Mouse (Mus musculus) megakaryocyte, adult 5-6 weeks (primary cell): Measurements from ENCODE around the gene Ksr1. TPM values are rescaled to one million over a fixed set of nuclear protein-coding genes. Genes with fewer than 3 reads are reported as not detected.

Experiments
- ATAC-seq: 2 replicates; pipeline ENCODE4 v1.8.0; 2016; ENCODE audit warnings: mild to moderate bottlenecking, inconsistent platforms; ENCODE audit not compliant: poor library complexity, severe bottlenecking
- total RNA-seq, 2 experiments: library from RNA; stranded (forward) in 1 of 2; stranded (reverse) in 1 of 2; fragments of 153-499, 151-499 nt in 1 of 2; fragments of 221-1000, 200-1000 nt in 1 of 2; gene quantifications; 2 replicates each; pipeline versions ENCODE4 v1.2.3 to v1.2.4; 2015 to 2017

Gene Ksr1
- total RNA-seq, 2 experiments from 2014 or later = 6.4 to 10.8 TPM

DNA sequence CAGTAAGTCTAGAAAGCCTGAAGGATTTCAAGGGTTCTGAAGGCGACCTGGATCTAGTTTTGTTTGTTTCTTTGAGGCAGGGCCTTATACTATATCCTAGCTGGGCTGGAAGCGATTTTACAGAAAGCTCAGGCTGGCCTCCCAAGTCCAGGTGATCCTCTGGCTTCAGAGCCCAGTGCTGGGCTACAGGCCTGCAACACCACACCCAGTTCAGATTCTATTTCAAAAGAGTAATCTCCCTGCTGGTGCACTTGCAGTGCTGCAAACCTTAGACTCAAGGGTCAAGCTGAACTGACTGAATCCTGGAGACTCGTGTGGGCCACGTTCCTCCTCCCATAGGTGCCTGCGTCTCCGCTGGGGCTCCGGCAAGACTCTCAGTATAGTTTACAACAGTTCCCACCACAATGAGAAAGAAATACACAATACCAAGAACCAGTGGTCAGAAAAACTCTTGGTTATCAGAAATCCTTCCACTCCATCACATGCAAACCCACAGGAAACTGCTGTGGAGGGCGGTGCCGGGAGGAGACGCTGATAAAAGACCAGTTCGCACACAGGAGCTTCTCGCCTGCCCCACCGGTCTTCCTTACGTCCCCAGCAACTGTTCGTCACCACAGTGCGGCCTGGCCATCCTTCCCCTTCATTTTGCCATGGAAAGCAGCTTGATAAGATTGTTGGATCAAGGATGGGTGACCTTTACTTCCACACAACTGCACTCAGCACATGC lies 95.3 kb downstream of the Ksr1 start:
- peak; percentile 52 for ATAC-seq

DNA sequence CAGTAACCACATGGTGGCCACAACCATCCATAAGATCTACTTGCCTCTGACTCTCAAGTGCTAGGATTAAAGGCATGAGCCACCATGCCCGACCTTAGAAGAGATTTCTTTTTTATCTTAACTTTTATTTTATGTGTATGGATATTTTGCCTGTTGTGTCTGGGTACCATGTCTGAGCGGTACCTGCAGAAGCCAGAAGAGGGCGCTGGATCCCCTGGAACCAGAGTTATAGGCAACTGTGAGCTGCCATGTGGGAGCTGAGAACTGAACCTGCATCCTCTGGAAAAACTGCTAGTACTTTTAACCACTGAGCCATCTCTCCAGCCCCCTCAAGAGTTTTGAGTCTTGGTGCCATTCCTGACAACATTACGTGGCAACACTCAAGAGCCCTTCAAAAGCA lies 97.3 kb downstream of the Ksr1 start:
- no peak for ATAC-seq

DNA sequence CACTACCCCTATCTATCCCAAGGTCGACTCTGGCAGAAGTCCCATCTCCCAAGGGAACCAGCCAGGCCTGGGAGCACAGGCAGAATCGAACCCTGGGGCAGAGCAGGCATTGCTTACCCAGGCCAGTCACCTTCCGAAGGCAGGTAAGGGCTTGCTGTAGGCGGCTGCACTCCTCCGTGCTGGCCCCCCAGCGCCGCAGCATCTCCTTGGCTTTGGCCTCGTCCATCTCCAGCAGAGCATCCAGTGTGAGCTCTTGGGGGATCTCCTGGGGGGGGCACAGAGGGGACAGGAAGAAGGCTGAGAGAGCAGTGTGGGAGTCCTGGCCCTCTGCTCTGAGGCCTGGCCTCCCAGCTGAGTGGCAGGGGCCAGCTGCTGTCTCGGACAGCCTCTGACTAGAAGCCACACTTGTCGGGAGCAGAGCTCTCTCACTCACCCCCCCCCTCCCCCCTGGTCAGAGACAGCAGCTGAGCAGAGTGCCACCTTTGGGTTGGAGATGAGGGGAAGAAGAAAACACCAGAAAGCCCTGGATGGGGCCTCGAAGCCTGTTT lies 99.0 kb downstream of the Ksr1 start:
- no peak for ATAC-seq

DNA sequence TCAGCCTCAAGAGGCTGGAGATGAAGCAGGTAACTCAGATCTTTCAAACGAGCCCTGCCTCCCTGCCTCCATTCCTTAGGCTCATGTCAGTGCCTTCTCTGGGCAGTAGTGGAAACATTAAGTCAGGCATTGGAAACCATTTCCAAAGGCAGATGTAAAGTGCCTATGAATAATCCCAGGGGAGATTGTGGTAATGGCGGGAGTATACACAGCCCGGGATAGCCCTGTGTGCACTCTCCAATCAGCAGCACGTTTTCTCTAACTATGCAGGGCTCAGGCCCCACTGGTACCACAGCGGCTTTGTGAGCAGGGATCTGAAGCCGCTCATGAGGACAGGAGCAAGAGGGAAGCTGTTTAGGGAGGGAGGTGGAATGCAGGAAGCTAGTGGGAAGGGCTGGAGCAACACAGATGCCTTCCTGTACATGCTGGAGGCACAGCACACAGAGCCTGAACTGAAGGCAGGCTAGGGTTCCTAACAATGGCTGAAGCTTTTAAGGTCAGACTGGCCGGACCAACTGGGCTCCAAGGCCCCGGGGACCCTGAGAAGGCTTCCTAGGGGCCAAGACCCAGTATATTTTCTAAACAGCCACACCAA lies 99.5 kb downstream of the Ksr1 start:
- ATAC-seq = no peak

DNA sequence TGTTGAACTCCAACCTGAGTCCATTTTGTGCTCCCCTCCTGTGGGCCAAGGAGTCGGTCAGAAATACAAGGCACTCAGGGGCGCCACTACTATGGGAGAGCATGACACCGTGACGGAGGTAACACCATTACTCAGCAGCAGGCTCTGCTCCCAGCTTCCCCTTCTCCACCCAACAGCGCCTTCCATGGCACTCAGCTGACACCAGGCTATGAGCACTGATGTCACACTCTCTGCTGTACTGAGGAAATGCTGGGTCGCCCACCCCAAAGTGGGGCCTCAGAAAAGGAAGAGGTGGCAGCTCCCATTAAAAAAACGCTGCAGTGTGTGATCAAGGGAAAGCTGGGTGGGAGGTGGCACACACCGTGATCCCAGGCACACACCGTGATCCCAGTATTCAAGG lies 101.0 kb downstream of the Ksr1 start:
- no peak for ATAC-seq

DNA sequence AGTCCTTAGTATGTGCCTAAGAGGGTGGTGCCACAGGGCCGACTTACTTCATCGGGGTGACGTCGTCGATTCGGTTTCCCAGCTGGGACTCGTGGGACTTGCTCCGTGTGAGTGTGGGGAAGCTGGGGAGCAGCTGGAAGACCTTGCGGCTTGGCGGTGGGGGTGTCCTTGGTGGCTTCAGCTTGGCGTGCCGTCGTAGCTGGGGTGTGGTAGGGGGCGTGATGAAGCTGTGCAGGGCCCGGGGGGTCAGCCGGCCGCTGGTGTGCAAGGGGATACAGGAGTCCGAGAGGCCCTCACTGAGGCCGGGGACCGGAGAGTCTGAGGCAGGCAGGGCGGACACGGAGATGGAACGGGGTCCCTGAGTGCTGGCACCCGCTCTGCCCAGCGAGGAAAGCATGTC lies 101.4 kb downstream of the Ksr1 start:
- no peak for ATAC-seq

DNA sequence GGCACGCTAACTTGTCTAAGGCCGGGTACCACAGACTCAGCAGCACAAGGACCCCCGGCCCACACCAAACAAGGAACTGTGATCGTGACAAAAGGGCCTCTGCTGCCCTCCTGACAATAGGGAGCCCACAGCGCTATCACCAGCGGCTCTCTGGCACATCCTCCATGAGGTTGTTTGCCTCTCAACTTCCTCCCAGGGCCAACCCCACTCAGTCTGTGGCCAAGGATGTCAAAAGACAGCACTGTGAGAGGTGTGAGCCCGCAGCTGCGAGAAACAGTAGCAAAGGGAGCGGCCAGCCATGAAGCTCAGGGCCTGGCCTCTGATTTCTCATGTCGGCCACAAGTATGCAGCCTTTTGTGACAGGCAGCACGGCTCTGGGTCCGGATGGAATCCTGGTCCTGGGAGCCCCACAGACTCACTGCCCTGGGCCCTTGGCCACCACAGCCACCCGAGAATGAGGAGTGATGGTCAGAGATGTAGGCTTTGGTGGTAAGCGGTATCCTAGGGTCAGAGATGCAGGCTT lies 104.2 kb downstream of the Ksr1 start:
- peak; percentile 89 for ATAC-seq

DNA sequence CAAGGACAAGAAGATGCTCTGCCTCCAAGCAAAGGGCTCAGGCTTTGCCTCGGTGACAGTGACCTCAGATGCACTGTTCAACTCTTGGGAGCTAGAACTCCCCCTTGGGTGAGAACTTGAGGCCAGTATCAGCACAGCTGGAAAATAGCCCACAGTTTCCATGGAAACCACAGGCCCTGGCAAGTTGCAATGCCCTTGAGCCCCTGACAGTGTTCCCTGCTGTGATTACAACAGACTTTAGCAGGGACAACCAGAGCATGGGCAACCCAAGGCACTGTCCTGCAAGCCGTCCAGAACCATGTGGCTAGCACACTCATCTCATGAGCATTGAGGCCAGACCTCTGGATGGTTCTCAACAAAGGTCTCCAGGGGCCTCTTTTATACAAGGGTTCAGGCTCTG lies 106.7 kb downstream of the Ksr1 start:
- ATAC-seq = no peak

DNA sequence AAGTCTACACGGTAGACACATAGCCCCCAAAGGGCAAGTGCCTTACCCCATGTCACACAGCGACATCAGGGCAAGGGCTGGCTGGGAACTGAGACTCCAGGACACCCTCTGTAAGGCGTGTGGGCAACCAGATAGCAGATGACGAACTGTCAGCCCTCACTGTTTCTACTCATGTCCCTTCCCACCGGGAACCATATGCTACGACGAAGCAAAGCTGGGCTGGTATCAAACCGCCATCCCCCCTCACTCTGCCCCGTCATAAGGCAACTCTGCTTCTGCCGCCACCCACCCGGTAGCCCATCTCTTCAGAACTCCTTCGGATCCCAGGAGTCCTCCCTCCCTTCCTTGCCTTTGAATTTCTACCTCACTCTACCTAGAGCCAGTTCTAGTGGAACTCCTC lies 108.7 kb downstream of the Ksr1 start:
- no peak for ATAC-seq

DNA sequence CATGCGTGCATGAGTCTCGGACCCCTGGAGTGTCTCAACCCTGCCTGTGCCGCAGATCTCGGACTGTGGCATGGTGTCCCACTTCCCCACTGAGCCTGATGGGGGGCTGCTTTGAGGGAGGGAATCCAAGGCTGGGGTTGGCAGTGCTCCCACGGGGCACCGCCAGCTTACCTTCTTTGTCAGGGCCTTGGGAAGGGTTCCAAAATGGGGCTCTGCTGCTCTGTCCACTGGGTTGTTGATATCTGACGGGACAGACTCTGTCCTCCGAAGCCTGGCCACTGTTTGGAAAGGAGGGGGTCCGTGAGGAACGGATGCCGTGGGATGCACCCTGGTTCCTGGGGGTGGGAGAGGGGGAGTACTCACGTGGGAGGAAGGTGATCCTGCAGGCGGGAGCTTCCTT lies 109.9 kb downstream of the Ksr1 start:
- ATAC-seq = no peak

DNA sequence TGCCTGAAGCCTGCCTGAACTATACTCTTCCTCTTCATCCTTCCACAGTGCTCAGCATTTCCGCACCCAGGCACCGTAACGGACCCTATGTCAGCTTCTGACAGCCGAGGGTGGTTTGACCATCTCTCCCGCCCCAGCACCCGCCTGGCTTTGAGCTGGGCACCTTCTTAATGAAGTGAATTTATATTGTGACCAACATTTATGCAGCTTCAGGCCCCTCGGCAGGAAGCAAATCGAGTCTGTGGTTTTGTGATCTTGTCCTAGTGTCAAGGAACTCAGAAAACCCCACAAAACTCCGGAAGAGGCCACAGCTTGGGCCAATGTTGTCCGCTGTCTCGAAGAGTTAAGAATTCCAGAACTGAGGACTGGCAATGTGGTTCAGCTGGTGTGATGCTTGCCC lies 112.6 kb downstream of the Ksr1 start:
- ATAC-seq = no peak

DNA sequence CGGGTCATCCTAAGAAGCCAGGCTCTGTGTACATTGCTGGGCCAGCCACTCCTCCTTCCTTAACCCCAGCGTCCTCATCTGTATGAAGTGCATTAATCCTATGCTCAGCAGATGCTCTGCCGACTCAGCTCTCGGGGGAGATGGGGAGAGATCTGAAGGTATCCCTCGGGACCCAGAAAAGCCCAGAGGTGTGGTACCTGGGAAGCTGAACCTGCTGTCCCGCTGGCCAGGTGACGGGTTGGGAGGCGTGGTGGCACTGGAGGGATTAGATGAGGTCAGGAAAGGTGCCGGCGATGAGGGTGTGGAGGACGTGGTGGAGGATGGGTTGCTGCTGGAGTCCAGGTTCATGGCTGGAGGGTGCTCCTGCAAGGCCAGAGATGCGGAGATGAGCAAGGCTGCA lies 113.2 kb downstream of the Ksr1 start:
- ATAC-seq = no peak

DNA sequence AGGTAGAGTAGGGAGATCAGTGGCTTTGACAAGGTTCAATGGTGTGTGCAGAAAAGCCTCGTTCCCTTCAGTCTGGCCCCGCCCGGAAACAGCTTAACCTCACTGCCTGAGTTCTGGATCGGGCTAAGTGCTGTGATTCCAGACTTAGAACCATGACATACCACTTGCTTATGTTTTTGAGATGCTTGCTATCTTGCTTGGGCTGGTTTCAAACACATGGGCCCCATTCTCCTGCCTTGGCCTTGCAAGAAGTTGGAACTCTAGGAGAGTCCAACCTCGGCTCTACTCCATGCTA lies 114.8 kb downstream of the Ksr1 start:
- no peak for ATAC-seq

DNA sequence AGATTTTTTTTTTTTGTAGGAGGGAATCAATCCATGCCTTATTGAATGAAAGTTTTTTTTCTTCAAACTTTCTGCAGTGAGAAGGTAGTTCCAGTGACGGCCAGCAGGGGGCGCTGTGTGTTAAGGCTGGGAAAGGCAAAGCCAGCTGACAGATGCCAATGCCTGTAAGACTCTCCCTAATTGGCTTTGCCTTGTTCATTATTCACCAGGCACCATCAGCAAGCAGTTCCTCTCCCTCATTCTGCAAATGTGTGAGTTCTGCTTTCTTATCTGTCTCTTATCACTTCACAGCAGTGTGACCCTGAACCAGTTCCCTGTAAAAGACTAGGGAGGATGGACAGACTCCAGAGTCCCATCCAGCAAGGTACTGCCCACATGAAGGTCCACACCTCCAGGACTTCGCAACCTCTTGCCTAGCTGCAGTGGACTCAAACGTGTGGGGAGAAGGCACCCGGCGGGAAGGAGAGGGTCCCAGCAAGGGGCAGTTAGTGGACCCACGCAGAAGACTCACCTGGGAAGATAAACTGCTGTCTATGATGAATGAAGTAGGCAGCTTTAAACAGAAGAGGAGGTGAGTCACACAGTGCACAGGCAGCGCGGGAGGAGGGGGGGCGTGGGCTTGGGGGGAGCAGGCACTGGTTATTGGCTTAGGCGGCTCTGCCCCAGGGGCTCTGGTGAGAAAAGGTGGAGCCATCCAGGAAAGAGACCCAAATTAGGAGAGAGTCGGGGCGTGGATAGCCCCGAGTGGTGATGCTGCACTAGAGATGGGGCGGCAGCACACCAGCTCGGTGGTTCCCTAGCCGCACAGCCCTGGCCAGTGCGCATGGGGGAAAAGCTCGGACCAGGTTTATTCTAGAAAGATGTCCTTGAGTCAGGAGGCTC lies 115.4 kb downstream of the Ksr1 start:
- ATAC-seq = peak; percentile 75

DNA sequence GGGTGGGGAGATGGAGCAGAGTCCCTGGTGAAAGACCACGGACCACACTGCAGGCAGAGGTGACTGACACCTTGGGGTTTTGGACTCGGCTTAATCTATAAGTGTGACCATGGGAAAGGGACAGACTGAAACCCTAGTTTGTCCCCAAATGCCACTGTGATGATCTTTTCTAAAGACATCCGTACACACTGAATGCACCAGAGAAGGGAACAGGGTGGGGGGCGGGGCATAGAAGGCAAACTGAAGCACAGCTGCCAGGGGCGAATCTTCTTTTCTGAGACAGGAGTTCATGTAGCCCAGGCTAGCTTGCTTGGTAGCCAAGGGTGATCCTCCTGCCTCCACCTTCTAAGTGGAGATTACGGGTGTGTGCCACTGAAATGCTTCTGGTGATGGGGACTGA lies 122.5 kb downstream of the Ksr1 start:
- ATAC-seq = no peak

DNA sequence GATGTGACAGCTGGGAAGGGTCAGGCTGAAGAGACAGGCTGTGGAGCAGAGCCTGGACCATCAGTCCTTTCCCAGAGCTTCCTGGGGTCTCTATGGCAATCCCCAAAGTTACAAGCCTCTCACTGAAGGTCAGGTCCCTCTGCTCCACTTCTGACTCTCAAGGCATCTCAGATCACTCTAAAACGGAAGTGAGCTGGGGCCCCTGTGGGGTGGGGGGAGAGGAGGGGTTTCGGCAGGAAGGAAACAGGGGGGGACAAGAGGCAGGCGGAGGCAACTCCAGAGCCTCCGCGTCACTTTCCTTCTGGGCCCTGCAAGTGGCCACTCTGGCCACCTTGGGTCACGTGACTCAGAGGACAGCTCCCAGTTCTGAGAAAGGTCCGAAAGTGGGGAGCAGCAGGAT lies 122.9 kb downstream of the Ksr1 start:
- ATAC-seq = peak; percentile 83

DNA sequence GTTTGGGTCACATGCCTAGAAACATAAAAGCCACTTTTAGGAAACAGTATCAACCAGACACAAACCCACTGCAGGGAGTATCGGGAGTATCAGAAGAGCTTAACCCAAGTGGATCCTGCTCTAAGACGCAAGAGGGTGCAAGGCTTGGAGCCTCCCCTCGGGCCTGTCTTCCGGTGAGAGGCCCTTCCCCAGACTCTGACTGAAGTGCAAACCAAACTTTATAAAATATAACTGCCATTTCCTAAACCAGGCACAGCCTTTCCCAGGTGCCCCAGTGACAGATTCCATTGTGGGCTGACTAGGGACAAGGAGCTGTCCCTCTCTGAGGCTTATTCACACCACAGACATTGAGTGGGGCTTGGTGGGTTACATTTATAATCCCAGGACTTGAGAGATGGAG lies 123.4 kb downstream of the Ksr1 start:
- no peak for ATAC-seq

DNA sequence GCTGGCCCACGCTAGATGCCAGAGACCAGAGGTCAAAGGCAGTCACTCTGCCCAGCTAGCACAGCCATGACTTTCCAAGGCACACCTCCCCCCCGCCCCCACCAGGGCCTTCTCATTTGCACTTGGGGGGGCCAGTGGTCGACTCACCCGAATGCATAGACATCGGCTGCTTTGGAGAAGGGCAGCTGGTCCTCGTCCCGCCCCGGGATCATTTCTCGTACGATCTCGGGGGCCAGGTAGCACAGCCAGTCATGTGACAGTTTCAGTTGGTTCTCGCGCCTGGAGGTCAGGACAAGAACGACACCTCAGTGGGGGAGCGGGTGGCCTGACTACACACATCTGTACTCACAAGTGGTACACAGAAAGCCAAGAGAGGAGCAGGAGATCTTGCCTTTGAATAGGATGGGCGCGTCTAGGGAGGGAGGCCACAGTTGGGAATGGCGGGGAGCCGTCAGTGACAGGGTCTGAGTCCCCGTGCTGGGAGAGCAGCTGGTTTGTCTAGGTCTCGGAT lies 125.6 kb downstream of the Ksr1 start:
- no peak for ATAC-seq

DNA sequence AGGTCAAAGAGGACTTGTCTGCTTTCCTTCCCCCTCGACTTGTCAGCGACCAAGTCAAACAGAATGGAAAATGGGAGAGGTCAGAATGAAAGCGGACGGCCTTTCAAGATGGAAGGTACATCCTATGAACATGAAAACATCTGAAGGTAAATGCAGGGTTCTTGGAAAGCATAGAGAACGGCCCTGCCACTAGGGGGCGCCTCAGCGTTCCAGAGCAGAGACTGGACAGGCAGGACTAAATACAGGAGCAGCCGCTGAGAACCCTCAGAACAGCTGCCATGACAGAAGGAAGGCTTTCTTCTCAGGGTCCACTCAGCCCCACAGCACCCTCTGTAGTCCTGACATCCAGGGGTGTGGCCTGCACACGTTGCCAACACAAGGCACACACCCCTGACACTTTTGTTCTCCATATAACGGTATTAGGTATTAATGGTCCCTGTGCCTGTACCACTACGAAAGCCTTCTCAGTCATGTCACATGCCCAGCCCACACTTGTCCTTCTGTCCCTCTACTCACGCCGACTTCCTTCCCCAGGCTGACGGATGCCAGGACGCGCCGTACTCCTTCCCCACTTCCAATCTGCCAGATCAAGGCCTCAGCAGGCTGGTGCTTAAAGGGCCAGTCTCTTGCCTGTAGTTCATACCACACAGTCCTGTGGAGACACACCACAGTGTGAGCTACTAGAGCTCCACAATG lies 126.2 kb downstream of the Ksr1 start:
- ATAC-seq = no peak

DNA sequence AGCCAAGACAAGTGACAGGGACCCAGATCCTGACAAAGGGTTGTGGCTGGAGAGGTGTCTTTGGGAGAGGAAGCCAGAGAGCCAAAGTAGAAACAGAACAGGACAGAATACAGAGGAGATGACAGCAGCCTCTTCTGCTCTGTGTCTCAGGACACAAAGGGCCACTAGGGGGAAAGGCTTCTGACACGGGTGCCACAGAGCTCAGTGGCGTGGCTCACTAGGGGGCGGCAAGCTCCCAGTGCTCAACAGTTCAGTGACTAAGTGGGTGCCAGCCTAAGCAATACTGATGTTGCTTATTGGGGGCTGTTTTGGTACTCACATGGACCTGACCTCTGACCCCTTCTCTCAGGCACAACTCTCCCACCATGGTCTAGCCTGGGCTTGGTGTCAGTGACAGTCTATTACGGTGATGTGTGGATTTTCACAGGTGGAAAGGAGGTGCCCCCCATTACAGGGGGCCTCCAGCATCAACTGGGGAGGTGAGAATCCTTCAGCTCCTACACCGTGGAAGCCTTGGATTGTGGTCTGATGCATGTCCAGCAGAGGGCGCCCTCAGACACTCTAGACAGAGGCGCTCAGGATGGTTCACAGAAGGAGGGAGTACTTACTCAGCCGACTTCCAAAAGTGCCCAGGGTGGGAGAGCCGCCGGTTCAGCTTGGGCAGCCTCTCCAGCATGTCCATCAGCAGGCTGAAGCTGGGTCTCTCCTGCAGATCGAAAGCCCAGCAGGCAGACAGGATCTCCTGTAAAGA lies 127.1 kb downstream of the Ksr1 start:
- peak; percentile 56 for ATAC-seq
